Mouse (Mus musculus) fat pad, adult 2 months (tissue): ENCODE data around the gene Taar9.
"Not testable (repeated sequence)": the region's sequence is repeated elsewhere in the genome, so short reads cannot be mapped to it uniquely, and the experiment has no call there.

ENCODE experiments used
- DNase-seq: peaks from one replicate; pipeline ENCODE4 v3.0.0-alpha.2; 2011; ENCODE audit warnings: low read depth, low spot score; ENCODE audit errors: extremely low read depth

Gene Taar9

GRCm38 (mm10) chr10:24080166-24080565, 29.2 kb downstream of the Taar9 start:
- DNase-seq, result no peak

- not testable (repeated sequence) for DNase-seq
Observed at GRCm38 (mm10) chr10:24076200-24076599, 33.1 kb downstream of the Taar9 start, which contains the start of gene Taar8a. Gene Taar8a (plus strand): TSS chr10:24076500.

DNA sequence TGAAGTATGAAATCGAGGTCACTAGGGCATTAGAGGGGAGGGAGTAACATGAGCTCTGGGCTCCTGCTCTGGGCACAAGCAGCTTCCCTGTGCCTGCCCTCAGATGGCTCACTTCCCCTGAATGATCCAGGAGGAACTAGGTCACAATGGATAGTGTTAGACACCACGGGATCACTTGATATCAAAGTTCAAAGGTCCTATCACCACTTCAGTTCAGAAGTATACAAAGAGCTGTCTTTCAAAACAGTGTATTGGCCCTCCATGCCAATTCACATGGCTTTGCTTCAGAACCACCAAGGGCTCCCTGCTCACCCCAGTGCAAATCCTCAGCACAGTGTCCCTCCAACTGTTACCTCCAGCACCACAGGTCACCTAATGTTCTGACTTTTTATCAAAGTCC, 34.6 kb downstream of the Taar9 start:
- not testable (repeated sequence) for DNase-seq

DNA sequence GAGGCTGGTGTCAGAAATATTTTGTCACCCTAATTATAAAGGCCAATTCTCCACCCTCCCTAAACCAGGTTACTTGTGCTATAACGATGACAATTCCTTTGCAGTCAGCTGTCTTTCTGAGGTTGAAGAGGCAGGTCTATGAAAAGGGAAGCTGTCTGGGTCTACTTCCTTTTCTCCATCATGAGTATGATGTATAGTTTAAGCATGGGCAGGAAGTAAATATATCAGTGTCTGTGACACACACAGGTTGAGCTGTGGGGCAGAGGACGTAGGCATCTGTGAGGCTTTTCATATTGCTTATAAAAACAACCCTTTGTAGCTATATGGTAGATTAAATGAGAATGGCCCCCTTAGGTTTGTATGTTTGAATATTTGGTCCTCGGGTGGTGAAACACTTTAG, 50.3 kb downstream of the Taar9 start:
- DNase-seq, result no peak
